Mouse (Mus musculus) liver, embryonic 14.5 days (tissue): Measurements from ENCODE around the gene 9930111J21Rik2.

Experiments
- CTCF ChIP-seq: IDR thresholded peaks from 2 replicates; pipeline ENCODE4 v1.5.1; 2016; ENCODE audit warnings: antibody characterized with exemption, low read depth, control low read depth
- EP300 ChIP-seq: IDR thresholded peaks from 2 replicates; pipeline ENCODE4 v1.6.1; 2016; ENCODE audit warnings: antibody characterized with exemption, low read depth

DNA sequence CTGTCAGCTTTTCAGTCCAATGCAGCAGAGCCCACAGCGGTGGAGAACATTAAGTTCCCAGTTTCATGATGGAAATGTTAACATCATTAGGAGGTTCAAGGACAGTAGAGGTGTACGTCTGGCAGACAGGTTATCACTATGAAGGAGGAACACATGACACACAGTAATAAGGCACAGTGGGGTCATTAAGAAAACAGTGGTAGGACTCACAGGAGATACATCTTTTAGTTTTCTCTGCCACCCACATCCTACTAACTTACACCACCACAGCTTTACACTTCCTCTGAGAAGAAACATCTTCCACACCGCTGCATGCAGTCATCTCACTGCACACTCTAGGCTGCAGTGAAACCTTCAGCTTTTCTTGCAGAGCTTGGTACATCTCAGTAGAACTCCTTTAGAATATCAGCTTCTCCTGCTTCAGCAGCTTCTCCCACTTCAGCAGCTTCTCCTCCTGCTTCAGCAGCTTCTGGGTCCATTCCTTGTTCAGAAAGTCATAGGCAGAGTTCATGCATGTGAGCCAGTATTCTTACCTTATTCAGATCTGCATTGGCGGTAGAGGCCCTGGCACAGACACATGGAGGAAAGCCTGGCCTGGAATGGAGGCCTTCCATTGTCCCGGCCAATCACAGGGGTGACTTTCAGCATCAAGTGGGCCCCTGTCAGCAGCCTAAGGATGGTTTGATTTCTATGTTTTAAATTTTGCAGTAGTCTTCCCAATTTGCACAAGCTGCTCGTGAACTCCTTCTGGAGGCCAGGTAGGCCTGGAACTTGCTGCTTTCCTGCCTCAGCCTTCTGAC lies 43.0 kb upstream of the 9930111J21Rik2 start:
- no peak for TF ChIP-seq EP300
- TF ChIP-seq CTCF = no peak
